Mouse (Mus musculus) cerebellum, adult 11-12 months (tissue): ENCODE measurements around the gene Bmp5.

Source experiments
- DNase-seq: peaks from one replicate; pipeline ENCODE4 v3.0.0; 2022

Gene Bmp5

DNA sequence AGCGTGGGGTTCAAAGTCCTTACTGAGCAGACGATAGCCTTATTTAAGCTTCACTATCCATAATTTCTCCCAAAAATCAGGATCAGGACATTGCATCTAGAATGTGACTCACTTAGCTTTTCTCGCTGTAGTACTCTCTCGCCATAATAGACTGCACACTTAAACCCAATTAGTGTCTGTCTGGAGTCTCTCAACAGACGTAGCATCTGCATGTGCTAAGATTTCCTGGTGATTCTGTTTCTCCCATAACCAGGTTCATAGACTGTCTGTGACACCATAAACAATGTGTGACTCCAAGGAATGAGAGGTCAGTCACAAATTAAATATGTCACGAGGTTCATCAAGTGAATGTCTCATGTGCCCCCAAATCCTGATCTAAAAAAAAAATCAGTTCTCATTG lies 65.7 kb downstream of the Bmp5 start:
- no peak for DNase-seq

DNA sequence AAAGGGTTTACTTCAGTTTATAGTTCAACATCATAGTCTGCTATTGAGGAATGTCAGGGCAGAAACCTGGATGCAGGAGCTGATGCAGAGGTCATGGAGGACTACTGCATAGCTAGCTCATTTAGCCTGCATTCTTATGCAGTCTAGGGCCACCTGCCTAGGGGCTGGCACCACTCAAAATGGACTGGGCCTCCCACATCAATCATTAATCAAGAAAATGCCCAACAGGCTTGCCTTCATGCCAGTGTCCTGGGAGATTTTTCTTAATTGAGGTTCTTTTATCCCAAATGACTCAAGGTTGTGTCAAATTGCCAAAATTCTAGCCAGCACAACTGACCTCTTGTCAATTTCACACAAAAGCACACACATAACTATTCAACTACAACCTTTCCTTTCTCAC lies 70.8 kb downstream of the Bmp5 start:
- DNase-seq: no peak

DNA sequence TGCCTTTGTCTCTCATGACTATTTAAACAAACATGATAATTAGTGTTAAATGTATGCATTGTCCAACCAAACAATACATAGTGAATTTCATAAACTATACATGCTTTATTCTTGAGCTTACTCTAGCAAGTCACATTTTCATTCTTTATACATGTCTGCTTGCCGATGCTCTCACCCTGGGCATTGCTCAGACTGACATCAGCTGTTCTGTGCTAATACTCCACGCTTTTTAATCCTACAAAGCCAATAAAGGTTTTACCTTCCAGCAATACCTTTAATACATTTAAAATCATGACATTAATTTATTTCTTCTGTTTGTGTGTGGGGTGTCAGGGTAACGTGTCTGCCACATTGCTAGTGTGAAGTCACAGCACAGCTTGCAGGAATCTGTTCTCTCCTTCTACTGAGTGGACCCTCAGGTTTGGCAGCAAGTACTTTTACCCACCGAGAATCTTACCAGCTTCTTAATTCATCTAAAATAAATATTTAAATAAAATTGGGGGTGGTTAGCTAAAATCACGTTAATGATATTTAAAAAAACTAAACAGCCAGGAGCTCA lies 75.6 kb downstream of the Bmp5 start:
- no peak for DNase-seq

DNA sequence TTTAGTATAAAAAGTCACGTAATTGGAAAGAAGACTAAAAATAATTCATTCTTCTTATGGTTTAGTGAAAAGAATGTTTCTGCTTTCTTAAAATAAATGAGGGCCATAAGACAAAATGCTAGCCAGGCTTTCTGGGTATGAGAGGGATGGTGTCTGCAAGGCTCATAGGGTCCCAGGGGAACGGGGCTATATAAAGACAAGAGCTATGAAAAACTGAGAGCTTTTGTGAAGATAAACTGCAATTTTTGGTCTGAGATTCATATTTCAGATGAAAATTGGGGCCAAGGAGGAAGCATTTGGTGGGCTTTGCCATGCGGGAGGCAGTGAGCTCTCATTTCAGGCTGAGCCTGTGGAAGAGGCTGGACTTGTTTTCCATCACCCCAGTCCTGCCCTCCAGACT lies 83.0 kb downstream of the Bmp5 start:
- no peak for DNase-seq

DNA sequence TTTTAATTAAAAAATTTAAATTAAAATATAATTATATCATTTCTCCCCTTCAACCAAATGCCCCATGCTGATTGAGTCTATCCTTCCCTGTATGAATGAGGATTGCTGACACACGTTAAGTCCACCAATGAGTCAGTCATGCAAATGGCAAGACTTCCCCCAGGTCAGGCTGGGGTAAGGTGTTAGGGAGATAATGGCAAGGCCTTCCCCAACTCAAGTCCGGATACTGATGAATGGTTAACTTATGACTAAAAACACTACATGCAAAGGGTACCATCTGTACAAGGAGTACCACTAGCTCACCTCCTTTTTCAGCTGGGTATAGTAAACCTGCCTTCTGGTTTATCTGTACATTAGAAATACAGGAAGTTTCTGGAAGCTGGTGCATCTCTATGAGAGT lies 83.8 kb downstream of the Bmp5 start:
- no peak for DNase-seq

DNA sequence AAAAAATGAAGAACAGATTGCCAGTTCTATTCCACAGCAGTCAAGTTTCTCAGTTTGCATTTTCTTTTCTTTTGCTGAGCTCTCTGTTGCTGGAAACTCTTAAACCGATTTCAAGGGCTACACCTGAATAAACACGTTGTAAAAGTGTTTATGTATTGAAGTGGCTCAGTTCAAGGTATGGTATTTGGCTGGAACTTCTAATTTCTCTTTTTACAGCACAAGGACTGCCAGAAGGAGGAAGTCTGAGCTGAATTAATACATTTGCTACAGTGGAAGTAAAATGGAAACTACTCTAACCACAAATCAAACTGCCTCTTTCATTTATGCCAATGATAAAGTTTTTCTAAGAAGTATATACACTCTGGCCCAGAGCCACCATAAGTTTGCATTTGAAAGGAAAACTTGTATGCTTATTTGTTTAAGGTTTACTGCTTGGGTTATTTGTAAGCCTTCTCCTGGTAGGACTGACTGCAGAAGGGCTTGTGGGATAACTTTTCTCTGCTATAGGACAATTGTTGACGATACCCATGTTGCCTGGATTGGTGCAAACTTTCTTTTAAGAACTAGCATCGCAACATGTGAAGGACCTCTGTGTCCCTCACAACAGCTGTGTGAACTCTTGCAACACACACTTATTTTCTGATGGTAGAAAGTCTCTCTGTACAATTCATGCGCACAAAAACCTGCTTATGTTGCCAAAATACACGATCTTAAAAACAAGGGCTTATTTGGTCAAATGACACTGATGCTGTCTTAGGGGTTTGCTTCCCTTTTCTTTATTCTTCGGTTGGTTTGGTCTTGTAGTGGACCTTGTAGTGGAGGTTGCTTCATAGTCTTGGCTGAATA lies 95.4 kb downstream of the Bmp5 start:
- no peak for DNase-seq

DNA sequence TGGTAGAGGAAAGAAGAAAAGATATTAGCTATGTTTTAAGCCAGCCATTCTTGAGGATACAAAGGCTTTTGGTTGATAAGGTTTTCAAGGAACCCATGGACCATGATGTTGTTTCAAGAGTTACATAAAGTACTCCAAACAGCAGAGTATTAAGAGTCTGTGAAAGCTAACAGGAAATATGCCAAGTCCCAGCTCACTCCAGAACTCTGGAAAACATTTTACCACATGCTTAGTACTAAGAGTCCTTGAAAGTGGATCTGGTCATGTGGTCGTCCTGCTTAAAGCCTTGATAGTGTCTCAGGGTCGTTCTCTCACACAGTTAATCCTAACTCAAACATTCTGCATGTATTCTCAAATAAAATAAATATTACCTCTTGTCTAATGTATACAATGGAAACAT lies 101.2 kb downstream of the Bmp5 start:
- DNase-seq: no peak

DNA sequence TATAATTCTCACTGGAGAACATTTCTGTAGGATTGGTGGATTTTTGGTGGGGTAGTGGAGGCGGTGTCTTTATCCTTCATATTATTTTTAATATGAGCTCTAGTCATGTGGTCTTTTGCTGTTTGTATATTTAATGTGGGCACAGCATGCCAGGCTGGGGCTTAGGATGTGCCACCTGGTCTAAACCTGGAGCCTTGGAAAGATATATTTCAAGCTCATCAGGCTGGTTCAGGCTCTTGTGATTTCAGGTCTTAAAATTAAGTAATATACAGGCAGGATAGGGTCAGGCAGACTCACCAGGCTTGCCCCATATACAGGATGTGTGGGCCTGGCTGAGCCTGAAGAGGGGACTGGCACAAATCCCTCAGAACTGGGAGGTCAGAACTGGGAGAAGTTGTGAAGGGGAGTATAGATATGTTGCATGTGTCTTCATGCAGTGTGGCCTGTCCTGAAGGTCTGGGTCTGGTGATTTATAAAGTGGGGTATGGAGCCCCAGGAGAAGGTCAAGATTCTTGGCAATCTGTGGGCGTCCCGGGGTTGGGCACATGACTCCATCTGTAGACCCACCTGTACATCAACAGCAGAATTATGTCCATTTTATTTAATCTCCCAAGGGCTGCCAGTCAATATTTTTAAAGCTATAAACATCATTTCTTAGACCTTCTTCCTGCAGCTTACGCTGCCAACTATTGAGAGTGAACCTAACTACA lies 108.5 kb downstream of the Bmp5 start:
- DNase-seq: peak; percentile 40

DNA sequence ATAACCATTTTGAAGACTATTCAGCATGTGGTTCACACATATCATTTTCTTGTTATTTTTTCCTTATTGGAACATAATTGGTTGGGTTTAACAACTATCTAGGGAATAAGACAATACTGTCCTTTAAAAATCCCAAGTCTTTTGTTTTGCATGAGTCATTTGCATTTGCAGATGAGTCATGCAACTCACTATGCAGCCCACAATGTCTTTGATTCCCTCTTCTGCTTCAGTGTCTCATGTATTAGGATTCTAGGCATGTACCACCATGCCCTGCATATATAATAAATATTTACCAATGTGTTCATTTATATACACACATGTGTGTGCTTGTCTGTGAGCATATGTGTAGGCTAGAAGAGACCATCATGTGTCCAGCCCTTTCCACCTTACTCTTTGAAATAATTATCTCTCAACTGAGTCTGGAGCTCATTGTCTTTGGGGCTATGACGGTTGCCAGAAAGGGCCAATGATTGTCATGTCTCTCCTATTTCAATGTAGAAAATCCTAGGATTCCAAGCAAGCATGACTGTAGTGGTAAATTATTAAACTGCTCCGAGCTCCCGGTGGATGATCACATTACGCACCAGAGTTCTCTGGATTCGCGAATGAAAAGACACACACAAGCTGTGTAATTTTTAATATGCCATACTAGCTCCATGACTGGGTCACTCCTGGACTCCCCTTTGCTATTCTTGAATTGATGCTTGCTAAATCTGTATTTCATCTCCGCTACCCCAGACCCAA lies 111.8 kb downstream of the Bmp5 start:
- no peak for DNase-seq

DNA sequence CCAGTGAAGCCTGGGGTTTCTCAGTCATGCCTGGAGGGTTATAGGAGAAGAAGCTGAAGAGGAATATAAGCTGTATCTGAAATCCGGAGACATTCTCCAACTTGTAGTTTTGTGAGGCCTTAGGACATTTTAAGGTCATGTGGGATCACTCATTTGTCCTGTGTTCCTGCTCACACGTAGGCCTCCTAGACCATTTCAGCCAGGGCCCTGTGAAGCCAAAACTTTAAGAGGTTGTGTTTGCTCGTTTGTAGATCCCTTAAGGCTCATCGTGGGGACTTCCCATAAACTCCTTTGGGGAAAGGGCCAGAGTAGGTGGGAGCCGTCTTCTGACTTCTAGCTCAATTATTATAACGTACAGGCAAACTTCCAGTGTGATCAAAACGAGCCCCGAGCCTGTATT lies 121.8 kb downstream of the Bmp5 start:
- no peak for DNase-seq

DNA sequence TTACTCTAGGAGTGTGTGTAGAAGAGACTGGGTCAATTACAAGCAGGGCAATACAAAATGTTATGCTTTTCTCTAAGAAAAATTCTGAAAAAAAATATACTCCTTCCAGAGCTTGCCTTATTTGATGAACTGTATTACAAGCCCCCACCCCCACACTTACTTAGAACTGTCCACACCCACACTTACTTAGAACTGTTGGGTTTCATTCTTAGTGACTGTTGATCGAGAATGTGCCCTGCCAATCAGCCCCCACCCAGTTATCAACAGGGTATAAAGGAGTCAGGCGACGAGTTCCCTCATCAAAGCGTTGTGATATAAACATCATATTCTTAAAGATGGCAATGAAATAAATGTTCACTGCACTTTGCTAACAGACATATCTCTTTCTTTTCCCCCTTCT lies 122.9 kb downstream of the Bmp5 start:
- no peak for DNase-seq

DNA sequence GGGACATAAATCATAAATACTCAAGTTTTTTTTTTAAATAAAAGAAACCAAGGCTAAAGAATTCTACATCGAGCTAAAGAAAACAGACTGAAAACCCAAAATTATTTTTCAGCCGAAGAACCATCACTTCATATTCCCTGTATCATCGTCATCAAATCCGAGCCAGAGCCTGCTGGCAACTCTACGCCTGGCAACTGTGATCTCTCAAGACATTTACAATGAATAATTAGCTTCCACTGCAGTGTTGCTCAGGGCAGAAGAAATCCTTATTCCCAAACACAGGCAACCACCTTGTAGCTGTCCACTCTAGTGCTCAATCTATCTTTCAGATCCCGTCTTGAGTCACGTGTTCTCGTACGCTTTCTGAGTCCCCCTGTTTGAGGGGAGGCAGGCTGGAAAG lies 126.1 kb downstream of the Bmp5 start:
- no peak for DNase-seq

DNA sequence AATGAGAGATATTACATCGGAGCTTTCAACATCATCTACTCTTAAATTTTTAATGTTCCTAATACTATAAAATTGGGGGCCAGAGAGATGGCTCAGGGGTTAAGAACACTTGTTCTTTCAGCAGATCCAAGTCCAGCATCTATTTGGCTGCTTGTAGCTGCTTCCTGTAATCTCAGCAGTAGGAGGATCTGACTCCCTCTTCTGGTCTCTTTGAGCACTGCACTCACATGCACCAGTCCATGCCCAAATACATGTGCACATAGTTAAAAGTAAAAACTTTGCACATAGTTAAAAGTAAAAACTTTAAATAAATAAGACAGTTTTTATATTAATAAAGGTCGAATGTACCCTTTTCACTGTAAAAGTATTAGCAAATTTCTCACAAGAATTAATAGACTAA lies 130.3 kb downstream of the Bmp5 start:
- no peak for DNase-seq

DNA sequence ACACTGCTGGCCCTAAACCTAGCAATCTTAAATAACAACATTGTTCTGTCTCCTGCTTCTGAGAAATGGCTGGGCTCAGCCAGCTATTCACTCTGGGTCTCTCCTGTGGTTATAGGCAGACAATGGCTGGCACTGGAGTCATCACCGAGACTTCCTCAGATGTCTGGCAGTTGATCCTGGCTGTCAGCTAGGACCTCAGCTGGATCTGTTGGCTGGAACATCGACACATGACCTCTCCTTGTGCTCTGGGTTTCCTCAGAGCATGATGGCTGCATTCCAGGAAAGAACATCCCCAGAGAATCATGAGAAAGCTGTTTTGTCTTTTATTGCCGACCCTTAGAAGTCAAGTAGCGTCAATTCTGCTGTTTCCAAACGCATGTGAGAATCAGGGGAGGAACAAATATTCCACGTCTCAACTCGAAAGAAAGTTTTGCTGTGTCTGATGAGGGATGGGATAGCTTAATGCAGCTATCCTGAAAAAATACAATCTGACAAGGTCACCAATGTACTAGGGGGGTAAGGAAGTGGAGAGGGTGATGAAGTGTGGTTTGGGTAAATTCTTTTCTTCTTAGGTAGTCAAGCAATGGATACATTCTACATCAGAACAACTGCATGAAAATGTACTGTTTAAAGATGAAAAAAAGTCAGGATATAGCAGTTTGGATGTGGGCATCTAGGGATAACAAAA lies 135.1 kb downstream of the Bmp5 start:
- DNase-seq: no peak

DNA sequence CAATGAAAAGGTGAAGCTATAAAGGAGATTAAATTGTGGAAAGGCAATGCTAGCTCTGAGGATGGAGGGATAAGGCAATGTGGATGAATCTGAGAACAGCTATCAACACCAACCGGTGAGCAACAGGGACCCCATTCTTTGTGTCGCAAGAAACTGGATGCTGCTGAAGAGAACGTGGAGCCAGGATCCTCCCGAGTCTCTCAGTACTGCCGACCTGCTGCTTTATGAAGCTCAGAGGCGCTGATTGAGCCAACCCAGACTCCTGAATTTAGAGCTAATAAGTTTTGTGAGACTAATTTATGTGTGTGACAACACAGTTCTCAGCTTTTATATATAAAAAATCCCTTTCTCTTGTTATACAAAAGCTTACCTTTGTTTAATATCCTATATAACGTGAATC lies 136.4 kb downstream of the Bmp5 start:
- no peak for DNase-seq

DNA sequence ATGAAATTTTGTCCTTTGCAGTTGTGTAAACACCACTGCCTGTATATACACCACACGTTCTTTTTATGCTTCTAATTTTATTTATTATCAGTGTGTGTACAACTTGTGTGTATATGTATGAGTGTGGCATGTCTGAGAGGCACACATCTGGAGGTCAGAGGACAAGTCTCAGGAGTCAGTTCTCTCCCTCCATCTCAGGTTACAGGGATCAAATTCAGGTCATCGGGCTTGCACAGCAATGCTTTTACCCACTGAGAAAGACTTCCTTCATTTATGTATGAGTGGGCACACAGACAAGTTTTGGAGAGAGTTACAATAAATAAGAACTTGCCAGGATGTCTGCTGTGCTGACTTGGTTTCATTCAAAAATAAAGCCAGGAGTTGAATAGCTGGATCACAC lies 140.9 kb downstream of the Bmp5 start:
- no peak for DNase-seq

DNA sequence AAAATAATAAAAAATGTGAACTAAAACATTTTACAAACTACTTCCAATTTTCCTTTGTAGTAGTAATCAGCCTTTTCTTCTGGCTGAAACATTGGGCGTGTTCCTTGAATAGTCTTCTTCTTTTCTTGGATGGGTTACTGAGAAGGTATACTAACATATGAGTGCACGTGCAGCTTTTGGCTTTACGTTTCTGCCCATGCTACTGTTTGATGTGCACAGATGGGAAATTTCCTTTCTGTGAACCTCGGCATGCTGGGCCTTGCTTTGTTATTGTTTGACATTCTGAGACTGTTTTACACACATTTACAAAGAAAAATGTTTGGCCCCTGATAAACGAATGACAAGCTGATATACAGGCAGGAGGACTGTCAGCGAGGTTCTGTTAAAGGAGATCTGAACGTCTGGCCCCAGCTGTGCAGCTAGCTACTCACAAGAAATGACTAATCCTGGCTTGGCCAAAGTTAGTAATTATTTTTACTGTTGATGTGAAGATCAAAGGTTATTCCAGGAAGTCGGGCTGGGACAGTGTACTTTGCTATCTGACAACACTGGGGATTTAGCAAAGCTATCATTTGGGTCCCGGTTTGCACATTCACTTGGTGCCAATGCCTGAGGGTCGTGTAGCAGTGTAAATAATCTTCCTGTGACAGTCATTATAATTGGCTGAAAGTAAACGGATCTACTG lies 152.2 kb downstream of the Bmp5 start:
- no peak for DNase-seq

DNA sequence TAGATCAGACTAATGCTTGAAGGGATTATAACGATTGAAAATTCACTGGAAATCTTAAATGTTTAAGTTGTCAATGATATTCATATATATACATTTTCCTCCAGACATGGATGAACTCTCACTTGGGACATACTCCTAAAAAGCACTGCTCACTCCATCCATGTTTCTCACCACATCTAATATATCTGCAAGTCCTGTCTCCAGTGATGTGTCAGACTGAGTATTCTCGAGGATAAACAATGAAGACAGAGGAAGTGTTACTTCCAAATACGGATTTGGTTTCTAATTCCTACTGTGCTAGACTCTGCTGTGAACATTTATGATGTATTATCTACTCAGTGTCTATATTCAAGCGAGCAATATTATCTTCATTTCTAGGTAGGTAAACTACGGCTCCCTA lies 152.9 kb downstream of the Bmp5 start:
- no peak for DNase-seq

DNA sequence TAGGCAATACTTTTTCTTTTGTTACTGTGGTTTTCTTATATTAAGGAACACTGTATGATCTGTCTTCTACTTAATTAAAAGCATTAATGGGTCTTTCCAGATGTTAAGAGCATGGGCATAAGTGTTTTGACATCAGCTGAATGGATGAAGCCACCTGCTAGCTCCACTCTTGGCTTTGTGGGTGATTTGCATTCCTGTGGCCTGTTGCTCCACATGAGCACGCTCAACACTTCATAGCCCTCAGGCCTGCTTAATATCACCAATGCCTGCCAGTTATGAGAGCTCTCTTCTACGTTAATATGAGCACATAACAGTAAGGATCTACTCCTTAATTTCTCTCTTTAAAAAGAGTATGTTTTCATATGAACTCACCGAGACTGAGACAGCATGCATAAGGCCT lies 169.5 kb downstream of the Bmp5 start:
- no peak for DNase-seq
